Comparison of ENCODE assay signal across 19 mouse cellular contexts in genomic region chr16:51650100-51650499, GRCm38 (mm10).
DNase-seq lines count a peak whose midpoint lies in the region; ATAC-seq and TF ChIP-seq lines count a peak whose summit lies in the region.
"Had no signal": no experiment of that assay in that cellular context is flagged by ENCODE, and none has a peak within 500 bp of the region (broad histone marks: within the 10 kb centered on the region; RNA-seq: fewer than 3 reads in every experiment).

No protein-coding gene starts in this region.

- H3K27me3 ChIP-seq in lung, postnatal 0 days (replicated peaks; ENCODE audit: insufficient read depth, low read length), result no peaks in the 10 kb centered on the region
- H3K27me3 ChIP-seq in testis, adult 2 months (ENCODE audit: control insufficient read depth, insufficient read depth, low read length), result no peaks in the 10 kb centered on the region
- H3K27me3 ChIP-seq: embryonic facial prominence, embryonic 12.5 days; heart, embryonic 13.5 days; hindbrain, embryonic 12.5 days had no signal

- peak; percentile 37; the same call in 1 of the 2 replicates for ATAC-seq in lung, postnatal 0 days
- ATAC-seq: forebrain, postnatal 0 days; hindbrain, postnatal 0 days had no signal

- peak; percentile 15 for DNase-seq in adrenal gland, postnatal 14 days
- no peak for DNase-seq in adrenal gland, adult 18-20 months (ENCODE audit: low spot score in 2 of 2)
- DNase-seq in lung, postnatal 0 days (ENCODE audit: low spot score), result peak; percentile 5
- no peak for DNase-seq in lung, postnatal 25 days (ENCODE audit: low spot score)
- DNase-seq in testis, postnatal 10 days (ENCODE audit: low spot score), result no peak
- peak; percentile 4 for DNase-seq in testis, postnatal 14 days (ENCODE audit: low spot score)
- no peak for DNase-seq in spleen, postnatal 4 days (ENCODE audit: low spot score in 2 of 2)
- DNase-seq: cerebellum, adult 11-12 months; cerebellum, adult 9-10 months; cerebellum, postnatal 25 days; forebrain, postnatal 0 days; gastrocnemius, postnatal 25 days; heart, postnatal 36 days; kidney, adult 11 months had no signal

- H3K27ac ChIP-seq in lung, postnatal 0 days (ENCODE audit: low read length), result no peak overlapping the region
- H3K27ac ChIP-seq in testis, adult 2 months (ENCODE audit: control insufficient read depth, insufficient read depth, low read depth, low read length), result no peak overlapping the region
- H3K27ac ChIP-seq: embryonic facial prominence, embryonic 12.5 days; heart, embryonic 13.5 days; hindbrain, embryonic 12.5 days; hindbrain, postnatal 0 days had no signal

- no peak for TF ChIP-seq EP300 in lung, postnatal 0 days (IDR thresholded peaks at IDR 0.05)

- H3K4me2 ChIP-seq in lung, postnatal 0 days (replicated peaks; ENCODE audit: low read depth, low read length), result no peak overlapping the region
- H3K4me2 ChIP-seq: embryonic facial prominence, embryonic 12.5 days; heart, embryonic 13.5 days; hindbrain, embryonic 12.5 days had no signal

- H3K9ac ChIP-seq in lung, postnatal 0 days (replicated peaks; ENCODE audit: low read depth), result no peak overlapping the region
- H3K9ac ChIP-seq: embryonic facial prominence, embryonic 12.5 days; forebrain, postnatal 0 days; heart, embryonic 13.5 days; hindbrain, embryonic 12.5 days had no signal

- no peaks in the 10 kb centered on the region for H3K9me3 ChIP-seq in lung, postnatal 0 days (ENCODE audit: low read length)
- H3K9me3 ChIP-seq: embryonic facial prominence, embryonic 12.5 days; heart, embryonic 13.5 days; hindbrain, embryonic 12.5 days had no signal

- H3K36me3 ChIP-seq in lung, postnatal 0 days (ENCODE audit: insufficient read depth, low read length), result no peaks in the 10 kb centered on the region
- H3K36me3 ChIP-seq in testis, adult 2 months (ENCODE audit: control insufficient read depth, insufficient read depth, low read length), result no peaks in the 10 kb centered on the region
- H3K36me3 ChIP-seq: embryonic facial prominence, embryonic 12.5 days; heart, embryonic 13.5 days; hindbrain, embryonic 12.5 days had no signal

- no peaks in the 10 kb centered on the region for H3K4me1 ChIP-seq in lung, postnatal 0 days (ENCODE audit: insufficient read depth, low read depth, low read length)
- H3K4me1 ChIP-seq in testis, adult 2 months (ENCODE audit: control insufficient read depth, insufficient read depth, low read length), result no peaks in the 10 kb centered on the region
- H3K4me1 ChIP-seq: embryonic facial prominence, embryonic 12.5 days; heart, embryonic 13.5 days; hindbrain, embryonic 12.5 days had no signal

- TF ChIP-seq CTCF in lung, postnatal 0 days (IDR thresholded peaks at IDR 0.05), result no peak
- TF ChIP-seq CTCF in testis, adult 2 months (IDR thresholded peaks at IDR 0.05; ENCODE audit: control insufficient read depth, insufficient read depth, insufficient replicate concordance, low read depth, low read length), result no peak

- WGBS in lung, postnatal 0 days, result 59% methylated on average over 5 of the region's 5 CpGs

- H3K4me3 ChIP-seq in lung, postnatal 0 days (ENCODE audit: low read depth, low read length), result no peak overlapping the region
- peak overlapping the region; percentile 63; the same call in 1 of the 2 replicates for H3K4me3 ChIP-seq in testis, adult 2 months (ENCODE audit: control insufficient read depth, low read depth, low read length)
- H3K4me3 ChIP-seq: embryonic facial prominence, embryonic 12.5 days; heart, embryonic 13.5 days; hindbrain, embryonic 12.5 days had no signal

- no peak for TF ChIP-seq POLR2A in testis, adult 2 months (IDR thresholded peaks at IDR 0.05; ENCODE audit: control insufficient read depth, low read depth, low read length)

Comparison
In these comparisons a context has a peak if more than half of its experiments do, and no peak if none do; other contexts are left out.
1. DNase-seq: peak in adrenal gland, postnatal 14 days (single experiment), lung, postnatal 0 days (single experiment) and testis, postnatal 14 days (single experiment); none in adrenal gland, adult 18-20 months (0 of 2), lung, postnatal 25 days (single experiment), testis, postnatal 10 days (single experiment) and spleen, postnatal 4 days (0 of 2).